Mouse (Mus musculus): Measurements from ENCODE around the gene Zscan12. TPM values are rescaled to one million over a fixed set of nuclear protein-coding genes. Genes with fewer than 3 reads are reported as not detected.

Zscan12 gene
- polyA plus RNA-seq, 1 experiment from 2014 or later: 6.5 TPM

Small RNAs within 50 kb of the gene (microRNA-seq; reads per million reads assigned to microRNA genes)
- gene Mir6942: not detected

Other genes with a start within 250 kb of the Zscan12 start
- not detected in 2 replicates for gene Olfr263, start 233.2 kb upstream of the Zscan12 start, polyA plus RNA-seq (2015; fragmentation: Nextera tagmentation; extraction: Ambion mirVana)
- gene Olfr1368, start 217.0 kb upstream of the Zscan12 start, polyA plus RNA-seq (2015; fragmentation: Nextera tagmentation; extraction: Ambion mirVana): not detected in 2 replicates
- gene Trim27, start 183.4 kb upstream of the Zscan12 start, polyA plus RNA-seq (2015; fragmentation: Nextera tagmentation; extraction: Ambion mirVana): 61.4 and 84.7 TPM in 2 replicates
- gene Gpx5, start 70.1 kb upstream of the Zscan12 start, polyA plus RNA-seq (2015; fragmentation: Nextera tagmentation; extraction: Ambion mirVana): not detected in 2 replicates
- gene Gpx6, start 50.7 kb upstream of the Zscan12 start, polyA plus RNA-seq (2015; fragmentation: Nextera tagmentation; extraction: Ambion mirVana): not detected in 2 replicates
- gene Olfr1367, start 15.9 kb upstream of the Zscan12 start, polyA plus RNA-seq (2015; fragmentation: Nextera tagmentation; extraction: Ambion mirVana): not detected in 2 replicates
- 65.7 and 71.5 TPM in 2 replicates for gene Zkscan3, start 39.9 kb downstream of the Zscan12 start, polyA plus RNA-seq (2015; fragmentation: Nextera tagmentation; extraction: Ambion mirVana)
- 2.9 and 3.3 TPM in 2 replicates for gene Pgbd1, start 78.2 kb downstream of the Zscan12 start, polyA plus RNA-seq (2015; fragmentation: Nextera tagmentation; extraction: Ambion mirVana)
- gene Zscan26, start 90.9 kb downstream of the Zscan12 start, polyA plus RNA-seq (2015; fragmentation: Nextera tagmentation; extraction: Ambion mirVana): 26.6 and 27.0 TPM in 2 replicates
- 1.4 and 1.5 TPM in 2 replicates for gene Nkapl, start 105.7 kb downstream of the Zscan12 start, polyA plus RNA-seq (2015; fragmentation: Nextera tagmentation; extraction: Ambion mirVana)
- 1.4 and 2.2 TPM in 2 replicates for gene Zkscan4, start 116.1 kb downstream of the Zscan12 start, polyA plus RNA-seq (2015; fragmentation: Nextera tagmentation; extraction: Ambion mirVana)
- not detected in 2 replicates for gene Gm10065, start 116.6 kb downstream of the Zscan12 start, polyA plus RNA-seq (2015; fragmentation: Nextera tagmentation; extraction: Ambion mirVana)
- gene AK157302, start 132.4 kb downstream of the Zscan12 start, polyA plus RNA-seq (2015; fragmentation: Nextera tagmentation; extraction: Ambion mirVana): 0.71 and 0.76 TPM in 2 replicates
- gene Gm11273, start 138.6 kb downstream of the Zscan12 start, polyA plus RNA-seq (2015; fragmentation: Nextera tagmentation; extraction: Ambion mirVana): 15.7 and 17.9 TPM in 2 replicates
- gene Zkscan8, start 168.3 kb downstream of the Zscan12 start, polyA plus RNA-seq (2015; fragmentation: Nextera tagmentation; extraction: Ambion mirVana): 3.5 and 4.0 TPM in 2 replicates
- 0.10 TPM in 1 of 2 replicates, not detected in the other for gene Olfr1366, start 180.0 kb downstream of the Zscan12 start, polyA plus RNA-seq (2015; fragmentation: Nextera tagmentation; extraction: Ambion mirVana)
- gene Olfr1535, start 197.1 kb downstream of the Zscan12 start, polyA plus RNA-seq (2015; fragmentation: Nextera tagmentation; extraction: Ambion mirVana): not detected in 2 replicates
- not detected in 2 replicates for gene Olfr1364, start 218.9 kb downstream of the Zscan12 start, polyA plus RNA-seq (2015; fragmentation: Nextera tagmentation; extraction: Ambion mirVana)